Mouse (Mus musculus): ENCODE results near the gene Gns. TPM values are rescaled to one million over a fixed set of nuclear protein-coding genes. Genes with fewer than 3 reads are reported as not detected.

Gns gene
- polyA plus RNA-seq, 1 experiment from 2014 or later = 37.3 TPM

DNA sequence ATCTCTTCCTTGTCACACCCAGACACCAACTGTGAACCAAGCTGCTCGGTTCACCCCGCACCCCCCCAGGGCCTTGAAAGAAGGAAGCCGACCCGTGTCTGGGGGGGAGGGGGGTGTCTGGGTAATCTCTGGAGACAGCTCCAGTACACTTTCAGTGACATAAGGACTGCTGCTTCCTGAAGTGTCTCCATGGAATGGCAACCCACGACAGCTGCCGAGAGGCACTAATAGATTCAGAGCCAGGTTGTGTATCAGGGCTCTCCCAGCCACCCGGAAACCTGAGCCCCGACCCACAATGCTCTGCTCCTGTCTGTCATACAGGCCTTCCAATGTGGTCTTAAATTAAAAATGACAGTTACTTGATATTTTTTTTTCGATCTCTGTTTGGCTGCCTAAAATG is 21.5 kb downstream of the Gns start:
- Histone ChIP-seq H3K27me3 (ENCODE audit: control insufficient read depth, insufficient read depth, low read length) (no peaks in the 10 kb centered on the region), H3K4me2 (no peak overlapping the region), H3K4me1 (ENCODE audit: control insufficient read depth, insufficient read depth, low read length) (no peaks in the 10 kb centered on the region), H3K36me3 (ENCODE audit: control insufficient read depth, insufficient read depth, low read length) (peaks cover 3% of the 10 kb centered on the region; the same call in 1 of the 2 replicates), H3K4me3 (ENCODE audit: low read depth, low read length) (no peak overlapping the region), H3K27ac (ENCODE audit: low read depth, low read length) (no peak overlapping the region), H3K9me3 (ENCODE audit: control insufficient read depth, low read length) (no peaks in the 10 kb centered on the region), H3K9ac (ENCODE audit: low read length) (no peak overlapping the region)
- peak; percentile 75 for DNase-seq (ENCODE audit: low spot score, missing footprints)
- 80% methylated on average over 9 of the region's 9 CpGs for WGBS
- 0 out of 2 replicates have a peak, but pooled peaks have one; percentile 19 for ATAC-seq (ENCODE audit: low FRiP score)

DNA sequence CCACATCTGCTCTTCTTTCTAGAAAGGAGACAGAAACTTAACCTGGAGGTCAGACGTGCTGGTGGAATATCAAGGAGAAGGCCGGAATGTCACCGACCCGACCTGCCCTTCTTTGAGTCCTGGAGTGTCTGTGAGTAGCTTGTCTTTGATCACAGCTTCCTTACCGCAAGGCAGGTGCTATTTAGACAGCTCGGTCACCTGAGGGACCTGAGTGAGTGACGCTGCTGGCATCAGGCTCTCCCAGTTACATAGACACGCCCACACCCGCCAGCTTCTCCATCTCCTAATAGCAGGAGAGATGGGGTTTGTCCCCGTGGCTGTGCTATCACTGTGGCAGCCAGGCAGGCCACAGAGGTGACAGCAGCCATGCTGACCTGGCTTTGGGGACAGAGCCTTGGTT is 25.7 kb downstream of the Gns start:
- no peaks in the 10 kb centered on the region for H3K9me3 ChIP-seq (ENCODE audit: control insufficient read depth, low read length)
- no peak overlapping the region for H3K9ac ChIP-seq (ENCODE audit: low read length)
- no peaks in the 10 kb centered on the region for H3K4me1 ChIP-seq (ENCODE audit: control insufficient read depth, insufficient read depth, low read length)
- no peak for ATAC-seq (ENCODE audit: low FRiP score)
- H3K4me3 ChIP-seq (ENCODE audit: low read depth, low read length) = no peak overlapping the region
- 88% methylated on average over 10 of the region's 10 CpGs for WGBS
- no peak for DNase-seq (ENCODE audit: low spot score, missing footprints)
- no peaks in the 10 kb centered on the region for H3K27me3 ChIP-seq (ENCODE audit: control insufficient read depth, insufficient read depth, low read length)
- peaks cover 12% of the 10 kb centered on the region for H3K36me3 ChIP-seq (ENCODE audit: control insufficient read depth, insufficient read depth, low read length)
- no peak overlapping the region for H3K27ac ChIP-seq (ENCODE audit: low read depth, low read length)
- H3K4me2 ChIP-seq = no peak overlapping the region

DNA sequence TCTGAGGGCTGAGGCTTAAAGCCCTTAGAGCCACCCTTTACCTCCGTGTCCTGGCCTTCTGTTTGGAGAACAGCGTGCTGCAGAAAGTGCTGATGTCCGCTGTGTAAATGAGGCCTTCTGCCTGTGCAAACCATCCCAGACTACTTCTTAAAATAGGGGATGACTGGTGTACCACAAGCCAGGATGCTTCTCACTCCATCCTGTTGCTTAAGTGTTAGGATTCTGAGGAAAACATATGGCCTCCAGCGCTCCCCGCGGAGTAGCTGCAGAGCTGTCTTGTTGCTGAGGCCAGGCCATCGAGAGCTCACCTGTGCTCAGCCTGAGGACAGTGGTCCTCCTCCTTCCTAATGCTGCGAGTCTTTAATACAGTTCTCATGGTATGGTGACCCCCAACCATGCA is 27.0 kb downstream of the Gns start:
- H3K4me3 ChIP-seq (ENCODE audit: low read depth, low read length) = no peak overlapping the region
- no peaks in the 10 kb centered on the region for H3K4me1 ChIP-seq (ENCODE audit: control insufficient read depth, insufficient read depth, low read length)
- peaks cover 16% of the 10 kb centered on the region for H3K36me3 ChIP-seq (ENCODE audit: control insufficient read depth, insufficient read depth, low read length)
- H3K27me3 ChIP-seq (ENCODE audit: control insufficient read depth, insufficient read depth, low read length) = no peaks in the 10 kb centered on the region
- no peaks in the 10 kb centered on the region for H3K9me3 ChIP-seq (ENCODE audit: control insufficient read depth, low read length)
- no peak overlapping the region for H3K4me2 ChIP-seq
- H3K27ac ChIP-seq (ENCODE audit: low read depth, low read length) = no peak overlapping the region
- no peak overlapping the region for H3K9ac ChIP-seq (ENCODE audit: low read length)
- DNase-seq (ENCODE audit: low spot score, missing footprints) = no peak
- no peak for ATAC-seq (ENCODE audit: low FRiP score)
- 95% methylated on average over 8 of the region's 8 CpGs for WGBS

DNA sequence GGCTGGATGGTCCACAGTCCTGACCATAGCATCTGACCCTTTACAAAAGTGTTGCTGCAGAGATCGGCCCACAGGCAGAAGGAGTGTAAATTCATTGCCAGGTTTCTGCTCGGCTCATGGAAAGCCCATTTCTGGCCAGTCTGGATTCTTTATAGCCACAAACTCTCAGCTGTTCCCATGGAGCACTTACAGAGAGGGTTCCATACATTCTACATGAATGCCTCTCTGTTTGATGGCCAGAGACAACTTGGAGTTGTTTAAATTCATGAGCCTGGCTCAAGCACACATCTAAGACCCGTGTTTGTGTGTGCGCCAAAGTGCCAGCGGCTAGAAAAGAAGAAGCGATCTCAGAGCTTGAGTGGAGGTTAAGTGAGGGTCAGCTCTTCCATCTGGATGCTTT is 29.4 kb downstream of the Gns start:
- Histone ChIP-seq H3K27me3 (ENCODE audit: control insufficient read depth, insufficient read depth, low read length) (no peaks in the 10 kb centered on the region), H3K9ac (ENCODE audit: low read length) (no peak overlapping the region), H3K4me3 (ENCODE audit: low read depth, low read length) (no peak overlapping the region), H3K9me3 (ENCODE audit: control insufficient read depth, low read length) (no peaks in the 10 kb centered on the region), H3K27ac (ENCODE audit: low read depth, low read length) (no peak overlapping the region), H3K4me2 (no peak overlapping the region), H3K36me3 (ENCODE audit: control insufficient read depth, insufficient read depth, low read length) (peaks cover 16% of the 10 kb centered on the region), H3K4me1 (ENCODE audit: control insufficient read depth, insufficient read depth, low read length) (no peaks in the 10 kb centered on the region)
- peak; percentile 61 for DNase-seq (ENCODE audit: low spot score, missing footprints)
- 89% methylated on average over 6 of the region's 6 CpGs for WGBS
- ATAC-seq (ENCODE audit: low FRiP score) = no peak

DNA sequence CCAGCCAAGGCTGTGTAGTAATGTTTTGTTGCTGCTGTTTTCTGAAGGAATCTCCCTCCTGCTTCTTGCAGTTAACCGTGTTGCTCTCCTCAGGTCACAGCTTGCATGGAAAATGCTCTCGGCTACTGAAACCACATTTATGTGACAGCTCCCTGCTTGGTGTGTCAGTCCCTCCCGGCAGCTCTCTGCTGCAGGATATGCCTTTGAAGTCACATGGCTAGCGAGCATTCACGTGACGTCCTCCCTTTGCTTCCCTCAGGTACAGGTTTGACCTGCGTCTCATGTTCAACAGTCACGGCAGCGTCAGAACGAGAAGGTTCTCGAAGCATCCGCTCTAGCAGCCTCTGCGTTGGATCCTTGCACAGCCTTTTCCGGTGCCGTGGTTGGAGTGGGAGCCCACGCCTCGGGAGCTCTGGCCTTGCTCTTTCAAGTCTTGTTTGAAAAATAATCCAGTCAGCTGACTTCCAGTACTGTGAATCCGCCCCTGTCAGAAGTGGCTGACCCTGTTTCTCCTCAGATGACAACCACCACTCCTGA is 30.0 kb downstream of the Gns start:
- no peaks in the 10 kb centered on the region for H3K9me3 ChIP-seq (ENCODE audit: control insufficient read depth, low read length)
- peaks cover 16% of the 10 kb centered on the region for H3K36me3 ChIP-seq (ENCODE audit: control insufficient read depth, insufficient read depth, low read length)
- no peak overlapping the region for H3K4me3 ChIP-seq (ENCODE audit: low read depth, low read length)
- H3K4me2 ChIP-seq = no peak overlapping the region
- 94% methylated on average over 18 of the region's 18 CpGs for WGBS
- ATAC-seq (ENCODE audit: low FRiP score) (no peak), DNase-seq (ENCODE audit: low spot score, missing footprints) (no peak)
- H3K4me1 ChIP-seq (ENCODE audit: control insufficient read depth, insufficient read depth, low read length) = no peaks in the 10 kb centered on the region
- H3K27me3 ChIP-seq (ENCODE audit: control insufficient read depth, insufficient read depth, low read length) = no peaks in the 10 kb centered on the region
- H3K27ac ChIP-seq (ENCODE audit: low read depth, low read length) = no peak overlapping the region
- H3K9ac ChIP-seq (ENCODE audit: low read length) = no peak overlapping the region

DNA sequence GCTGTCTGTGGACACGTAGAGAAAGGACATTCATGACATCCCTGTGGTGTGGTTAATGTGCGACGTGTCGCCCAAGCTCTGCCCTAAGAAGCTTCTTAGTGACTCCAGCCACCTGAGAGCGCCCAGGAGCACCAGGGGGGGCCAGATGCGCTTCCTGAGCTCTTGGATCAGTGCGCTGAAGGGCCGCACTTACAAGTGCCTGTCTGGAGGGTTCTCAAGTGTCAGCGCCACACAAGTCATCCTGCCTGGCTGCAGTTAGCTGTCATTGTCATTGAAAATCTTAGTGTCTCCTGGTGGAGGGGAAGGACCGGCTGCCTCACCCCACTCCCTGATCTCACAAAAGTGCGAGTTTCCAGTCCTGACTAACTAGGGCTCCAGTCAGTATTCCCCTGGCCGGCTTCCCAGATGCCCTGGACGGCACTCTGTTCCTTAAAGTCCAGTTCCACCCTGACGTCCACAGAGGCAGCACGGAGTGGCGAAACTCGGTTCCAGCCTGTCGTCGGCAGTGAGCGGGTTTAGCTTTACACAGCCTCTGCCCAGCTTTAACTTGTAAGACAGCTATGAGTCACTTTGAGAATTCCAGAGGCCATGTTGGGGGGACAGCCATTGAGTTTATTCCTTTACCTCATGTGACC is 30.8 kb downstream of the Gns start:
- H3K27ac ChIP-seq (ENCODE audit: low read depth, low read length) = no peak overlapping the region

DNA sequence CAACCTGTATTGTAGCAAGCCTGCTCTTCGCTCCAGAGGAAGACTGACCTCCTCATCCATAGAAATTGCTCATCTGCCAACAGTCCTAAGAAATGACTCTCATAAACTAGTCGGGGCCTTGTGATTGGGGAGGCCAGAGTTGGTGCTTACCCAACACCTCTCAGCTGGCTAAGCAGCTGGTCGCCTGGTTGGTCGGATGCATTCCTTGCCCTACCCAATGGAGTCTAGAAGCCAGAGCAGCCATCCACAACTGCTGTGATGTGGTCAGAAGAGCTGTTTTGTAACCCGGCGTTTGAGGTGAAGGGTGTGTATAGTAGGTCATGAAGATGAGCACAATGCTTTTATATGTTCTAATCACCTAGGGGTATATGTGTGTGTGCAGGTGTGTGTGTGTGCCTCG is 33.7 kb downstream of the Gns start:
- H3K27ac ChIP-seq (ENCODE audit: low read depth, low read length) = no peak overlapping the region
- ATAC-seq (ENCODE audit: low FRiP score) = no peak
- H3K9ac ChIP-seq (ENCODE audit: low read length) = no peak overlapping the region
- H3K27me3 ChIP-seq (ENCODE audit: control insufficient read depth, insufficient read depth, low read length) = no peaks in the 10 kb centered on the region
- no peaks in the 10 kb centered on the region for H3K9me3 ChIP-seq (ENCODE audit: control insufficient read depth, low read length)
- 0 out of 2 replicates have a peak, but pooled peaks cover 6% of the 10 kb centered on the region for H3K36me3 ChIP-seq (ENCODE audit: control insufficient read depth, insufficient read depth, low read length)
- peak; percentile 28 for DNase-seq (ENCODE audit: low spot score, missing footprints)
- H3K4me2 ChIP-seq = no peak overlapping the region
- no peaks in the 10 kb centered on the region for H3K4me1 ChIP-seq (ENCODE audit: control insufficient read depth, insufficient read depth, low read length)
- 90% methylated on average over 7 of the region's 7 CpGs for WGBS
- no peak overlapping the region for H3K4me3 ChIP-seq (ENCODE audit: low read depth, low read length)

More for the DNA sequence above, 30.8 kb downstream of the Gns start:
- no peak overlapping the region for H3K9ac ChIP-seq (ENCODE audit: low read length)
- ATAC-seq (ENCODE audit: low FRiP score) = no peak
- H3K9me3 ChIP-seq (ENCODE audit: control insufficient read depth, low read length) = no peaks in the 10 kb centered on the region
- no peaks in the 10 kb centered on the region for H3K27me3 ChIP-seq (ENCODE audit: control insufficient read depth, insufficient read depth, low read length)
- H3K4me1 ChIP-seq (ENCODE audit: control insufficient read depth, insufficient read depth, low read length) = no peaks in the 10 kb centered on the region
- WGBS = 87% methylated on average over 20 of the region's 20 CpGs
- H3K36me3 ChIP-seq (ENCODE audit: control insufficient read depth, insufficient read depth, low read length) = peaks cover 16% of the 10 kb centered on the region
- peak; percentile 69 for DNase-seq (ENCODE audit: low spot score, missing footprints)
- no peak overlapping the region for H3K4me3 ChIP-seq (ENCODE audit: low read depth, low read length)
- no peak overlapping the region for H3K4me2 ChIP-seq

DNA sequence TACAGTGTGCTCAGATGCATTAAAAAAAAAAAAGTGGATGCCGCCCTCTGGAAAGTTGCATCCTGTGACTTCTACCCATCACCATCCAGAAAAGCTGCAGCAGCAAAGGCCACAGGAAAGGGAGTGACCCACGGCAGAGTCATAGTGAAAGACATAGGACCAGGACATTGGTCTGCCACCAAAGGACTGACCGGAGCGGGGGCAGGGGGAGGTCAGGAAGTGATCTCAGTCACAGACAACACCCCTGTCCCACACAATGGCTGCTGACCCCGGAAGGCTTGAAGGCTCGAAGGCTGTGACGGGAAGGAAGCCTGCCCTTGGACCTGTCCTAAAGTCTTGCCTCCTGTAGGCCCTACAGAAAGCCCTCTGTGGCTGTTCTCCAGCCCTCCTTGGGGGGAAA is 36.1 kb downstream of the Gns start:
- H3K27ac ChIP-seq (ENCODE audit: low read depth, low read length) = no peak overlapping the region
- no peaks in the 10 kb centered on the region for H3K9me3 ChIP-seq (ENCODE audit: control insufficient read depth, low read length)
- 88% methylated on average over 7 of the region's 7 CpGs for WGBS
- H3K4me1 ChIP-seq (ENCODE audit: control insufficient read depth, insufficient read depth, low read length) = no peaks in the 10 kb centered on the region
- no peak overlapping the region for H3K4me3 ChIP-seq (ENCODE audit: low read depth, low read length)
- DNase-seq (ENCODE audit: low spot score, missing footprints) (peak; percentile 23), ATAC-seq (ENCODE audit: low FRiP score) (no peak)
- 0 out of 2 replicates have a peak, but pooled peaks cover 4% of the 10 kb centered on the region for H3K36me3 ChIP-seq (ENCODE audit: control insufficient read depth, insufficient read depth, low read length)
- H3K9ac ChIP-seq (ENCODE audit: low read length) = no peak overlapping the region
- no peak overlapping the region for H3K4me2 ChIP-seq
- no peaks in the 10 kb centered on the region for H3K27me3 ChIP-seq (ENCODE audit: control insufficient read depth, insufficient read depth, low read length)

DNA sequence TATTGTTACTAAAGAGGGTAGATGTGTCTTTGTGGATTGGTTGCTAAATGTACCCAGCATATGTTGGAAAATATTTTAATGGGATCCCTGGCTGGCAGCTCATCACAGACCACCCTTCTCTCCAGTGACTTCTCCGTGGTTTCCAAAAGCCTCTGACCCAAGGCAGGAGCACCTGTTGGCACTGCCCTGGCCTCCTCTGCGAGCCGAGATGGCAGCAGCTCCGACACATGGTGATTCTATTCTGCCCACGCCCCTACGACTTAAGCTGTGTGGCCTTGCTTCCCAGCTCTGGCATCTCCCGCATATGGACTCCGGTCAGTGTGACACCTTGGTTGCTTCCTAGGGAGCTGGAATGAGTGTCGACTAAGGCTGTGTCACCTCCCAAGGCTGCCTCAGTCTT is 38.2 kb downstream of the Gns start:
- Histone ChIP-seq H3K9ac (ENCODE audit: low read length) (no peak overlapping the region), H3K4me1 (ENCODE audit: control insufficient read depth, insufficient read depth, low read length) (no peaks in the 10 kb centered on the region), H3K9me3 (ENCODE audit: control insufficient read depth, low read length) (no peaks in the 10 kb centered on the region), H3K27me3 (ENCODE audit: control insufficient read depth, insufficient read depth, low read length) (no peaks in the 10 kb centered on the region), H3K4me2 (no peak overlapping the region), H3K4me3 (ENCODE audit: low read depth, low read length) (no peak overlapping the region), H3K36me3 (ENCODE audit: control insufficient read depth, insufficient read depth, low read length) (no peaks in the 10 kb centered on the region), H3K27ac (ENCODE audit: low read depth, low read length) (no peak overlapping the region)
- DNase-seq (ENCODE audit: low spot score, missing footprints) (no peak), ATAC-seq (ENCODE audit: low FRiP score) (no peak)
- 73% methylated on average over 9 of the region's 9 CpGs for WGBS
